Mouse (Mus musculus) mature B cell (primary cell): ENCODE data around the gene Chordc1.

Source experiments
- in situ Hi-C: fragments of 300-500 bp; cut with MboI; formaldehyde crosslinking; loops from 2 replicates; pipeline ENCODE4 v1.14.3; 2019

Chordc1 gene

DNA sequence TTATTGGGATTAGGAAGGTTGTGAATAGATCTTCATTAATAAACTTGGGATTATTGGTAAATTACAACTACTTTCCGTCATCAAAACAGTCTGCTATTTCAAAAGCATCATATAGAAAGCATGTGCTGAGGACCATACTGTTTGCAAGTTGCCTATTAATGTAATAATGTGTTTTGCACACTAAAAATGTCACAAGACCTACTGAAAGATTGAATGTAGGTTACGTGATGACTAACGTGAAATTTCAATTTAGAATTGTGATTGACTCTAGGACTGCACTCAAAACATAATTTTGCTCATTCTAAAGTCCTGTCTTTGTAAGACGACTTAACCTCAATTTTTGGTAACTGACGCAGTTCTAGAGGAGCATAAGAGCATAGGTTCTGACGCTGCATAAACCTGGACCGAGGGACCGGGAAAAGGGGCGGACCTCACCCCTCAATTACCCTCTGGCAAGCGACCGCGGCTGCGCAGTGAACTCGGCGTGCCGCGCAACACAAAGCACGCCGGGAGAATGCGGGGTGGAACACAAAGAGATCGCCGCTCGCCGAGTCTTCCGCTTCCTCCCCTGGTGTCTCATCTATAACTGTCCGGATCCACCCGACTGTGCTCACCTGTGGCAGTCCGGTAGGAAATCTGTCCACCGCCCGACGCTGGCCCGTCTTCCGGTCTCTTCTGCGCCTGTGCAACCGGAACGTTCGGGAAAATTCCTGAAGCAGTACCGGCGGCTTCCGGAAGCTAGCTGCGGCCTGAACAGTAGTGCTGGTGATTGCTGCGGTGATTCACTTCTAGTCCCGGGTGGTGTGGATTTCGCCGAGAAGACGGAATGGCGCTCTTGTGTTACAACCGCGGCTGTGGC is at the start of gene Chordc1:
Gene Chordc1 (plus strand): TSS at position 555 of the 859 bp plus-strand sequence.
- in situ Hi-C loops, result loop anchor here (25.0 kb wide), 1 partner anchor 1321 kb away; the partner anchor contains the start of gene Zfp317

DNA sequence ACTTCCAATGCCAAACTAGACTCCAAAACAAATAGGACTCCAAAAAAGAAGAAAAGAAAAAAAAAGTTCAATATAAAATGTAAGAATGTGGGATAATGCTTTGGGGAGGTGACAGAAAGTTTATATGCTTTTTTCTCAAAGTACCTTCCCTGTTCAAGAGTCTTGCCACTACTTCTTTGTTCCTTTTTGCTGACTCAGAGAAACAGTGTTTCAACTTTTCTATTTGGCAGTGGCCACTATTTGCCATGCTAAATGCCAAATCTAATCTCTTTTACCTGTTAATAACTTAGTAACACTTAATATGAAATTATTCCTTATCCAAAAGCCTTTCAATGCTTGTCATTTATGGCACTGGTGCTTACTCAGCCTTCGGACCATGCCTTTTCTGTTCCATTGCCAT is 16.0 kb upstream of the Chordc1 start:
- in situ Hi-C loops, result loop anchor here (25.0 kb wide), 1 partner anchor 1336 kb away; the partner anchor contains the start of gene Zfp317

GRCm38 (mm10) chr9:18276844-18277243 is 15.1 kb upstream of the Chordc1 start:
- in situ Hi-C loops, result loop anchor here (25.0 kb wide), 1 partner anchor 1335 kb away; the partner anchor contains the start of gene Zfp317

GRCm38 (mm10) chr9:18277497-18277896 is 14.4 kb upstream of the Chordc1 start:
- in situ Hi-C loops, result loop anchor here (25.0 kb wide), 1 partner anchor 1335 kb away; the partner anchor contains the start of gene Zfp317

DNA sequence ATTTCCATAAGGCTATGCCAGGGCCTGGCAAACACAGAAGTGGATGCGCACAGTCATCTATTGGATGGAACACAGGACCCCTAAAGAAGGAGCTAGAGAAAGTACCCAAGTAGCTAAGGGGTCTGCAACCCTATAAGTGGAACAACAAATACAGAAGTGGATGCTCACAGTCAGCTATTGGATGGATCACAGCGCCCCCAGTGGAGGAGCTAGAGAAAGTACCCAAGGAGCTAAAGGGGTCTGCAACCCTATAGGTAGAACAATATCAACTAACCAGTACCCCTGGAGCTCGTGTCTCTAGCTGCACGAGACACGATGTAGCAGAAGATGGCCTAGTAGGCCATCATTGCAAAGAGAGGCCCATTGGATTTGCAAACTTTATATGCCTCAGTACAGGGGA is 13.2 kb upstream of the Chordc1 start:
- in situ Hi-C loops, result loop anchor here (25.0 kb wide), 1 partner anchor 1334 kb away; the partner anchor contains the start of gene Zfp317

DNA sequence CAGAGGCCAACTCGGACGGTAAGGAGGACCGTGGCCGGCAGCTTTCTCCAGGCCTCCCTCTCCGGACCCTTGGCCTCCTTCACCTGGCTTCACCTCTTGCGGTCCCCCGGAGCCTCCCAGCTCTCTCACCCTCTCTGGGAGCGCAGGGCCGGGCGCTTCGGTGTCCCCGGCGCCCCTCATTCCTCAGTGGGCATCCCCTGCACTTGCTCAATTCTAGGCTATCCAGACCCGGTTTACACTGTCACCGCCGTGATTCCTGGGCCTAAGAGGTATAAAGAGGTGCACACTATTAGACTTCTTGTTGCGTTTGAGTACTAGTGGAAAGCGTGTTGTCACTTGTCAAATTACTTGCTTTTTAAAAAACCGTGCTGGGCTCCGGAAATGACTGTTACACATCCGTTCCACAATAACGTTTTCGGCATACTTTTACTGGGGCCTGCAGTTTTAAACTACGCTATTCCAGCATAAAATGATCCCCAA is 558 bp downstream of the Chordc1 start:
- in situ Hi-C loops, result loop anchor here (25.0 kb wide), 1 partner anchor 1320 kb away; the partner anchor contains the start of gene Zfp317

DNA sequence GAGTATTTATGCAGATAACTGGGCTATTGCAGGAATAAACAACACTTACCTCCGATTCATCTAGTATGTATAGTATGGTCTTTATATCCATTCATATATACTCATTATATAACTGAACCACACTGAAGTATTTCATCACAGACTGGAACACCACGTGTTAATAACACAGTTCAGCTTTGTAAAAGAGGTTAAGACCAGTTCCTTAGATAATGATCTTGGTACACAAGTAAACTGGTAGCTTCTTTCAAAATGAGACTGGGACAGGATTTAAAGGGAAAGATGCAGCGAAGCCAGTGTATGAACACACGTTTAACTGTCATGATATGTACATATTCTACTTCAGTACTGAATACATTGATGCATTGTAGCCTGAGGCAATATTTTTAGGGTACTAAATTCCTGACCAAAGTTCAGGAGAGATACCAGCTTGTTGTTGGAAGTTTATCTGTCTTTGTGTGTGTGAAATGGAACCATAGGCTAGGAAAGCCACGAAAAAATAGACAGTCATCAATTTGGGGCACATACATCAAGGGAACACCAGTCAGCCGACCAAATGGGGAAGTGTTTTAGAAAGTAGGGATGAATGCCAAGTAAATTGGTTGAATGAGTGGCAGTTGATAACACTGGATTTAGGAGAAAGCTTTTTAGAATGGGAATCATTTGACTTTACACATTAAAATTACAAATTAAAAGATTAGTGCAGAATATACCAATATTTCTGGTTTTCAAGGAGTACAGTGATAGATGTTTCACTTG is 1.3 kb downstream of the Chordc1 start:
- in situ Hi-C loops, result loop anchor here (25.0 kb wide), 1 partner anchor 1319 kb away; the partner anchor contains the start of gene Zfp317

DNA sequence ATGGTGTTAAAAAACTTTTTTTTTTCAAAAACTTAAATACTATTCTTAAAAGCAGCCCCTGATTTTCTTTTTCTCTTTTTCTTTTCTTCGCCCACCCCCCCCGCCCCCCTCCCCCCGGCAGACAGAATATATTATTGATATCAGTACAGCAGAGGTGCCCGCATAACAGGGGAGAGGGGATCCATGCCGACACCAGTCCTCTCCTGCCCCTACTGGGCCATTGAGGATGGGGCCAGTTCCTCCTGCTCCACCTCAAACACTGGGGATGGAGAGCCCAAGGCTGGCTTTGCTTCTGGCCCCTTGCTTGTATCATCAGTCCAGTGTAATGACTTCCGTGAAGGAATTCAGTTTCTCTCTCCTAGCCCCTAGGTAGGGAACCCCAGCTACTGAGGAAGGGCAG is 6.4 kb downstream of the Chordc1 start:
- in situ Hi-C loops, result loop anchor here (25.0 kb wide), 1 partner anchor 1314 kb away; the partner anchor contains the start of gene Zfp317

GRCm38 (mm10) chr9:18319990-18320389 is 28.1 kb downstream of the Chordc1 start:
- in situ Hi-C loops, result no loop called here
